Mouse (Mus musculus) cerebellum, adult 2 months (tissue): ENCODE measurements at regions not wholly inside any gene's neighbourhood (a gene's known extent, or its start where the extent isn't known, plus 50 kb on each side); places are given as distances from the start of the nearest gene placed in this dataset.

Source experiments
- DNase-seq, 2 experiments: peaks; one replicate each; pipeline ENCODE4 v3.0.0; 2021
- H3K27ac ChIP-seq: fragments of 200-500 bp; 2 replicates; pipeline ENCODE4 v1.5.1; 2012; ENCODE audit warnings: low read length, control low read depth, inconsistent platforms; ENCODE audit not compliant: insufficient read depth
- H3K27me3 ChIP-seq: fragments of 200-500 bp; 2 replicates; pipeline ENCODE4 v1.6.1; 2012; ENCODE audit warnings: inconsistent platforms, mild to moderate bottlenecking, low read length, moderate library complexity; ENCODE audit not compliant: control insufficient read depth, insufficient read depth
- H3K4me1 ChIP-seq: fragments of 200-500 bp; 2 replicates; pipeline ENCODE4 v1.6.1; 2011; ENCODE audit warnings: low read length; ENCODE audit not compliant: control insufficient read depth, insufficient read depth
- H3K4me3 ChIP-seq: fragments of 200-500 bp; replicated peaks from 2 replicates; pipeline ENCODE3; 2011; ENCODE audit warnings: mild to moderate bottlenecking, low read depth, low read length, control low read depth; ENCODE audit not compliant: insufficient read depth
- CTCF ChIP-seq: fragments of 200-500 bp; IDR thresholded peaks from 2 replicates; pipeline ENCODE4 v1.5.1; 2011; ENCODE audit warnings: low read depth, mild to moderate bottlenecking, control low read depth, low read length, moderate library complexity, borderline replicate concordance; ENCODE audit not compliant: insufficient read depth
- POLR2A ChIP-seq: fragments of 200-500 bp; IDR thresholded peaks from 2 replicates; pipeline ENCODE4 v1.6.1; 2011; ENCODE audit warnings: low read length, control low read depth, borderline replicate concordance; ENCODE audit not compliant: insufficient read depth
- WGBS: fragments of 180-500 bp; shearing (Covaris S2); methylation state at CpG from one replicate; pipeline ENCODE4 v1.1.7; 2018; 5-methylcytosine and 5-hydroxymethylcytosine counted together

DNA sequence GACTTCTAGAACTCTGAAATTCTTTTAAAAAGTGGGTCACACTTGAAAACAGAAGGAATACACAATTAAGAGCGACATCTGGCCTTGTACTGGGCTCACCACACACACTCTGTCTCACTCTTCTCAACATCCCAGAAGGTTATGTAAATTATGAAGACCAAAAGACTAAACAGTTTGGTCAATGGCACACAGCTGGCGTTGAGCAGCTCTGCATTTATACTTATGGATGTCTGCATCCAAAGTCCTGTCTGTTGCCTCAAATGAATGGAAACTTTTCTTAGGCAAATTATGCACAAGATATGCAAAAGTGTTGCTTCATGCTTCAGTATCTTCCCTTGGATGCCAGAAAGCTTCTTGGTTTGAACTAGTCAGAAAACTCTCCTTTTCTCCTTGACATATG, 323.5 kb downstream of the Ppp3ca start:
- WGBS, result 97% methylated on average over 2 of the region's 2 CpGs
- Histone ChIP-seq H3K27ac (no peak overlapping the region), H3K27me3 (no peaks in the 10 kb centered on the region), H3K4me3 (no peak overlapping the region), H3K4me1 (peaks cover 10% of the 10 kb centered on the region; the same call in 1 of the 2 replicates)
- no peak for DNase-seq
- TF ChIP-seq POLR2A, result no peak
- TF ChIP-seq CTCF, result no peak

DNA sequence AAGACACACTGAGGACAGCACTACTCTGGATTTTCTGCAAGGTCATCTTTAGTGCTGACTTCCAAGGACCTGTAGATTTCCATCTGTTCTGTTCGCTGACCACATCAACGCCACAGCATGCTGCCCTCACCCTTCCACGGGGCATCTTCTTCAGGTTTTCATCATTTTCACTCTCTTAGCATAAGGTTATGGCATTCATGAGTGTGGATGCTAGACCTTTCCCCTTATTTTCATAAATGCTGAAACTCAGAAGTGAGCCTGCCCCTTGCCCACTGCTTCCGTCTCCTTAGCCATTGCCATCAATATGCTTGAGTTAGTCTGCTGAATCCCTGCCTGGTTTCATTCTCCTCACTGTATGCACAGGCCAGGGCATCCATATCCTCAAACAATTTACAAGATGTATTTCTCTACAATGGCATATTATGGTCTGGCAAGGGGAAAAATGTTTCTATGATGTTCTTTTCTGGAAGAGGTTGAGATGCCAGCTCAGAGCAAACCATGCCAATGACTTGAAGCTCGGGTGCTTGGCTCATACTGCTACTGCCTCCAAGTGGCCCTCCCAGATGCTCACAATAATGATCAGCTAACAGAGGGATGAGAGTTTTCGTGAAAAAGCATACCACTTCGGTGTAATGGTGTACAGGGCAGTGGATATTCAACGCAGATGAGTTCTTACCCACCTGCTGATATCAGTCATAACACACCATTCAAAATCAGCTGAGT, 324.6 kb downstream of the Ppp3ca start:
- TF ChIP-seq POLR2A (no peak), CTCF (peak; percentile 47; the same call in 1 of the 2 replicates)
- Histone ChIP-seq H3K27me3 (no peaks in the 10 kb centered on the region), H3K4me3 (no peak overlapping the region), H3K27ac (peak overlapping the region; percentile 17; the same call in 1 of the 2 replicates), H3K4me1 (peaks cover 10% of the 10 kb centered on the region; the same call in 1 of the 2 replicates)
- peak; percentile 57 to 72 for DNase-seq
- 35% methylated on average over 8 of the region's 8 CpGs for WGBS

DNA sequence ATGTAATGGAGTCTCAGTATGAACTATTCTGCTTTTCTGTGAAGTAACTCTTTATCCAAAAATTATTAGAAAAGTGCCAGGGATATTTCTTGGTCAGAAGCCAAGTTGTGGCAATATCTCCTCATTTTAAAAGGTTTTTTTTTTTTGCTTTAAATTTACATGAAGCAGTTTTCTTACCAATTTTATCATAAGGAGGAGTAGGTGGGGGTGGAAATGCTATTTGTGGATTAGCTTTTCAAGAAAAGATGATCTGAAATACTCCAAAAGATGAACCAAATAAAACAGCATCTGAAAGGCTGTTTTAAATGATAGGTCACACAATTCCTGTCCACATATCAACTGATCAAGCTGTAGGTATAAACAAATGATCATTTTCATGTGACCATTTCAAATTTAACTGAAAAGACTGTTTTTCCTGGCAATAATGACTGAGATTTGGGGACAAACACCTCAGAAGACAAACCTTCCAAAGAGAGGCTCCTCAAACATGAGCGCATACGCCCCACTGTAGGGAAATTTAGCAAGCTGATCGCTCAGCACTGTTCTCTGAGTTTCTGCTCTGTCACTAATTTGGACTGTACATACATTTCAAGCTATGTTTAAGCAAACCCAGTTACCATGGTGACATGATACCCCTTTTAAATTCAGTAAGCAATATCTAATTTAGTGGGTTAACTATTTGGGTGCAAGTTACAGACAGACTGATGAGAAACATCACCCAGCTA, 325.8 kb downstream of the Ppp3ca start:
- H3K27me3 ChIP-seq, result no peaks in the 10 kb centered on the region
- DNase-seq, result no peak
- no peak overlapping the region for H3K27ac ChIP-seq
- TF ChIP-seq CTCF (no peak), POLR2A (no peak)
- H3K4me1 ChIP-seq, result peaks cover 10% of the 10 kb centered on the region; the same call in 1 of the 2 replicates
- WGBS, result 95% methylated on average over 3 of the region's 3 CpGs
- no peak overlapping the region for H3K4me3 ChIP-seq

DNA sequence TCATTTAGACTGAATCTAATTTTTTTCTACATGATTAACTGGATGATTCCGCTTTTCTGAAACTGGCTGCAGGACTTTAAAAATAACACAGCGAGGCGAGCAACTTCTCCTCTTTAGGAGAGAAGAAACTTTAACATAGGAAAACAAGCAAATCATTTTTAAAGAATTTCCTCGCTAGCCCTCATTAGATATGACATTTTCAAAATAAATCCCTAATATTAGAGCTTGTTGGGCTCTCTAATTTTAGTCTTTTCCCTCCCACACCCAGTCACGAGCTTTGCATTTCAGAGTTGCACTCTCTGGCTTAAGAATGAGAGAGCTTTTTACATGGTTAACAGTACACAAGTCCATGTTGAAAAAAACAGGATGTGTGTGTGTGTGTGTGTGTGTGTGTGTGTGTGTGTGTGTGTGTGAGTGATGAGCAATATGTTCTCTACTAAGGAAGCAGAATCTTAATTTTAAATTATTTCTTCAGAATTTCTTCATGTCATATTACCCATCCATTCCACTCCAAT, 326.5 kb downstream of the Ppp3ca start:
- WGBS, result 85% methylated on average over 5 of the region's 5 CpGs
- no peak overlapping the region for H3K27ac ChIP-seq
- no peak for DNase-seq
- H3K27me3 ChIP-seq, result no peaks in the 10 kb centered on the region
- TF ChIP-seq CTCF (no peak), POLR2A (no peak)
- H3K4me1 ChIP-seq, result peaks cover 10% of the 10 kb centered on the region; the same call in 1 of the 2 replicates
- H3K4me3 ChIP-seq, result no peak overlapping the region

DNA sequence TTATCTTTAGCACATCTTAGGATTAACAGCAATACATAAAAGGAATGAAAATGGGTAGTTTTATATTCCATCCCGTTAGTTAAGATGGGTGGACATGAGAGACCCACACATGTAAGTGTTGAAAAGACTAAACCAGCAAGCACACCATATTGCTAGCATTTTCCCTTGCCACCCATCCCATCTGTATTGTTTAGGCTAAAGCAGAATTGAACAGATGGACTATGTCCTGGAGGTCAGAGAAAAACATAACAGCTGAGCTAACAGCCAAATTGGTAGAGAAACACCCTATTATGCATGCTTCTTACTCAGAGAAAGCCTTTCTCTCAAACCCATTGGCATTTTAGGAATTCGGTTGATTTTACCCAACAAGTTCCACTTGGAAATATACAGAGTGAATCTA, 329.3 kb upstream of the Emcn start:
- no peak overlapping the region for H3K4me3 ChIP-seq
- 11% methylated on average over 2 of the region's 2 CpGs for WGBS
- TF ChIP-seq CTCF, result no peak
- no peak for TF ChIP-seq POLR2A
- H3K4me1 ChIP-seq, result peaks cover 8% of the 10 kb centered on the region; the same call in 1 of the 2 replicates
- DNase-seq, result peak in 1 of 2 experiments; percentile 74
- no peaks in the 10 kb centered on the region for H3K27me3 ChIP-seq
- no peak overlapping the region for H3K27ac ChIP-seq

DNA sequence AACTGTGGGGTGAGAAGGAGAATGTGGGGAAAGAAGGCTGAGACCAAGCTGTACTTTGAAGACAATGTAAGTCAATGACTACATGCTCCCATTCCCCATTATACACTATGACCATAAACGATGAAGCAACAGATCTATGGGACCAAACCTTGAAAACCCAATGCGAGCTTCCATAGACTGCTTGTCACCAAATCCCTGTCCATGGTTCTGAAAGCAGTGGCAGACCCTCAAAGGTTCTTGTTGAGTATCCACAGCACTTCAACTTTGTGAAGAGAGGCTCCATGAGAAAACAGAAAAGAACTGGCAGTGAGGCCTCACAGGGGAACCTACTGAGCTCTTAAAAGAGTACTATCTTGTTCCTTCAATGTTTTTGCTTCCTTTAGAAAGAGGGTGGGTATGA, 326.2 kb upstream of the Emcn start:
- no peaks in the 10 kb centered on the region for H3K27me3 ChIP-seq
- peaks cover 8% of the 10 kb centered on the region; the same call in 1 of the 2 replicates for H3K4me1 ChIP-seq
- DNase-seq, result no peak
- no peak overlapping the region for H3K27ac ChIP-seq
- 92% methylated on average over 2 of the region's 2 CpGs for WGBS
- TF ChIP-seq POLR2A (no peak), CTCF (no peak)
- H3K4me3 ChIP-seq, result no peak overlapping the region

DNA sequence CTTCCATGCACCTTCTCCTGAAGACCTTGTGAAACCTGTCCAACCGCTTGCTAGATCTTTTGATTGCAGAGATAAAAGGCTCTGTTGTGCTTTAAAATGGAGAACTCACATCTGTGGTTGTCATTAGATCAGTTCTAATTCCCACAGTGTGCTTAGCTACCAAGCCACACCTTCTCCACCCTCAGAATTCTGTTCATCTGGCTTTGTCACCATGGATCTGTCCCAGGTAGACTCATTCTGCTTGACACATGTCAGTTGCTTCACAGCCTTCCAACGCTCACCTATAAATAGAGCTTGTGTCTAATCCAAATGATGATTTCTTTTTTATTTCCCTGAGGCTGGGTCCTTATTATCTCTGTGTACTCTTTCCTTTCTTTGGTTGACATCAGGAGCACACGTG, 325.7 kb upstream of the Emcn start:
- no peak for TF ChIP-seq POLR2A
- TF ChIP-seq CTCF, result no peak
- H3K4me3 ChIP-seq, result no peak overlapping the region
- no peak overlapping the region for H3K27ac ChIP-seq
- peaks cover 8% of the 10 kb centered on the region; the same call in 1 of the 2 replicates for H3K4me1 ChIP-seq
- DNase-seq, result no peak
- no peaks in the 10 kb centered on the region for H3K27me3 ChIP-seq
- 78% methylated on average over 3 of the region's 3 CpGs for WGBS

DNA sequence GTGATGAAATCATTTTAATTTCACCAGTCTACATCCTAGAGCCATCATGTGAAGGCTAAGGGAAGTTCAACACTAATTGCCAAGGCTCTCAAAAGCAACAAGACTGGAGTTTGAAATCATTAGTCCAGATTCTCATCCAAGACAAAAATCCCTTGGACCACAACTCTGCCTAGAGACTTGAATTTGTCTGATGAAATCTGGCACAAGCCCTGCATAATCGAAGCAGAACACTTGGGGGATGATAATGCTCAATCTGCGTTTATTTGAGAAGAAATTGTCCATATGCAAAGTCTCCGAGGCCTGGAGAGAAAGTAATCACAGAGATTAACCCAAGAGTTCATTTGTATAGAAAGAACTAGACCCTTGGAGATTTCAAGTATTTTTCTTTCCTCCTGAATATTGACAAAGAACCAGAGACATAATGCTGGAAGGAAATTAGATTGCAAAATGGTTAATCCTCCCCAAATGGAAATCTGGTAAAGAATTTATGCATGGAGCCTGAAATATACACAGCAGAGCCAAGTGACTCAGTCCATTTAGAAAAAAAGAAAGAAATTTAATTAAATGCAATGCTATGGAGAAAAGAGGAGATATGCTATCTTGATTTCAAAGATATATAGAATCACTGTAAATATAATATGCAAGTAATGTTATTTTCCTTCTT, 320.8 kb upstream of the Emcn start:
- Histone ChIP-seq H3K27ac (no peak overlapping the region), H3K4me3 (no peak overlapping the region), H3K27me3 (no peaks in the 10 kb centered on the region), H3K4me1 (peaks cover 2% of the 10 kb centered on the region; the same call in 1 of the 2 replicates)
- no peak for DNase-seq
- WGBS, result 61% methylated on average over 3 of the region's 3 CpGs
- TF ChIP-seq CTCF (no peak), POLR2A (no peak)
